Mouse (Mus musculus): ENCODE measurements around the gene Eif2d.

Gene Eif2d

DNA sequence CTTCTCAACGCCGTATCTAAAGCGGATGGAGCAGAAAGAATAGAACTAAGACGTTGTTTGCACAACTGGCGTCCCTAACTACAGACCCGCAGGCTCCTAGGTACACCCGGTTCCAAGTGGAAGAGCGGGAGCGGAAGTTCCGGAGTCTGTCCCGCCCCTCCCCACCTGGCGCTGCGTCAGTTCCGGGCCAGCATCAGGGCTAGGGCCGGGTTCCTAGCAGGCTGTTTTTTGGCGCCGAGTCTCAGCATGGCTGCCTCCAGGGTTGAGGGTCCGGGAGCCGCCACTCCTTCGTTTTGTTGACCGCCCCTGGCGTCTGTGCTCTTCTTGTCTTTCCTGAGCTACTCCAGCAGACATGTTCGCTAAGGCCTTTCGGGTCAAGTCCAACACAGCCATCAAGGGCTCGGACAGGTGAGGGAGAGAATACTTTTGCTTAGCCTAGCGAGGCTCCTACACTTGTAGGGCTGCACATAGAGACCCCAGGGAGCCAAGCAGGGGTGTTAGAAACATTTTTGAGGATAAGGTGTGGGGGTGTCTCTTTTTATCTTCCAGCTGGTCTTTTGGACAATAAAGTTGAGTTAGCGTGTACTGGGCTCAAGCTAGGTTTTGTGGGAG is at the start of gene Eif2d:
Eif2d (plus strand) TSS at position 164 of the 612 bp plus-strand sequence.
- DNase-seq: peak; percentile 91

DNA sequence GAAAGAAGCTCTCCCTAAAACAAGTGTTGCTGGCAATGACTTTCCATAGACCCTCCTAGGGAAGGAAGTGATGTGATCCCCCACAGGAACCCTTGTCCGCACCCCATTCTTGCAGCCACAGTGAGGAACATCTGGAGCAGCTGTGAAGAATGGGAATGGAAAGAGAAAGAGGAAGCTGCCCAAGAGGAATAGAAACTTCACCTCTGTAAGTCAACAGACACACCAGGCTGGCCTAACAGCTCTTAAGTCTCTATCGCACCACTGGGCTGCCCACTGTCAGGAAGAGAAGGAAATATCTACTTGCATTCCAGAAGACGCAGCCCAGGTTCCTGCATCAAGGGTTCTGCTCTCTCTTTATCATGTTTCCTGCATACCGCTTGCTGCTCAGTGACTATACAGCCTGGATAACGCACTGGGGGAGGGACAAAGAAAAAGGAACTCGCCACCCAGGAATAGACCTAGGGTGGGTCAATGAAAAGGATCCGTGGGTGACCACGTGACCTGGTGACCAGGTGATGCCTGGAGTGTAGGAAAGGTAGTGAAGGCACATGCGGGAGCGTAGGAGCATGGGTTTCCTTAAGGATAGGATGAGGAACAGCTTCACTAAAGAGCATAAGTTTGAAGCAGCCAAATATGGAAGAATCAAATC is 49.1 kb upstream of the Eif2d start:
- DNase-seq: no peak

DNA sequence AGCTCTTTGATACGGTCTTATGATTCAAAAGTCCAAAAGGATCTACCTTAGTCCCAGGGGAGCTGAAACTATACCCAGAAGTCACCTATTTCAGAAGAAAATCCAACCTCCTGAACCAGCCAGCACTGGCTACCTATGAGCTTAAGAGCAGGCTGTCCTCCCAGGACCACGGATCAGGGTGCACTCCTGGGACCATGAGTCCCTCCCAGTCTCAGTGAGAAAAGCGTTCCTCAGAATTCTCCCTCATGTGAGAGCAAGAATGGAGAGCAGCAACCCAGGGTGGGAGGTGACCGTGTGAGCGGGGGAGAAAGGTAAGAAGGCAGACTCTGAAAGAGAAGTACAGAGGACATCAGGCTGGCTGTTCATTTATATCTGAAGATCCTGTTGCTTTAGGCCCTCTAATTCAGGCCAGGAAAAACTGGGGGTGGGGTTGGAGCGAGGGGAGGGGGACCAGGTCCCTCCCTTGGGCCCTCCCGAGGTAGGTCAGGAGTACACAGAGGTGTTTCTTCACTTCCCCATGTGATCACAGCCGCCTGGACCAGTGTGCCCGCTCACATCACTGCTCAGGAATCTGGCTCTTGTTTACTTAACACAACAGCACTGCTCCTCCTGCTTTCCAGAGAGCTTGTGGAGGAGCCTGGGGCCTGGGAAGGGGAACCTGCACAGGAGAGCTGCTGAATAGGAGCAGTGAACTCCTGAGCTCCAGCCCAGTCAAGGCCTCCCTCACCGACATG is 45.2 kb upstream of the Eif2d start:
- DNase-seq: peak; percentile 69

DNA sequence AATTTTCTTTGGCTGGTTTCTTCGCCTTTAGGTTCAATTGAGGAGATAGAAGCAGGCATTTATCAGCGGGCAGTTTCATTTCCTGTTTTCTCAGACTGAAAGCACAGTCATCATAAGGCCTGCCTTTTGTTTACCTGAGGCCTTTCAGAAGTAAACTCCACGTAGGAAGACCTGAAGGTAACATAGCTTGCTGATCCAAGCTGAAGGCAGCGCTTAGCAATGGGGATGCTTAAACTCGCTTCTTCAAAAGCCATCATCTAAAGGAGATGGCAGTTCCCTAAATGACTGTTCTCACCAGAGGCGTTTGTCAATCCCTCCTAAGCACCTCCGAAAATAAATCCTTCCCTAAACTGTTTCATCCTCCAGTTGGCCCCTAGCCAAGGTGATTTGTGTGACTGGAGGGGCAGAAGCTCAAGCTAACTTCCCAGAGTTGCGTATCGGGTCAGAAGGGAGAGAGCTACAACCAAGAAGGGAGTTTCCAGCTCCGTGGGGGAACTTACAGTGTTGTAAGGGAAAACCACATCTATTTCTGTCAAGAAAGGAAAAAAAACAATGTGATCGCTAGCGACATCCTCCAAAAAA is 42.4 kb upstream of the Eif2d start:
- DNase-seq: peak; percentile 23

DNA sequence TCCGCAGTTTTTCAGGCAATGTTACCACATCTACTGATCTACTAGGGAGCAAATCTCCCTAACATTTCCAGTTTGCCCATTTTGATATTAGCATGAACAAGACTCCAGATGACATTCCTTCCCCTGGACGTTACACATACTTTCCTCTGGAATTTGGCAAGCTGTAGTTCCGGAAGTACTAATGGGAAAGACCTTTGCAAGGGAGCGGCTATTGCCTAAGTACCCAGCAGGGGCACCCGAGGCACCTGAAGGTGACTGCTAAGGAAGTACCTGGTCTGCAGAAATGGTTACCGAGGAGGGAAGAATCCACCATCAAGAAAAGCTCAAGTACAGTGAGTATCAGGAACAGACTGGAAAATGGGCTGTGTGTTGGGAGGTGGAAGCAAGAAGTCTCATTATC is 40.4 kb upstream of the Eif2d start:
- peak; percentile 83 for DNase-seq

DNA sequence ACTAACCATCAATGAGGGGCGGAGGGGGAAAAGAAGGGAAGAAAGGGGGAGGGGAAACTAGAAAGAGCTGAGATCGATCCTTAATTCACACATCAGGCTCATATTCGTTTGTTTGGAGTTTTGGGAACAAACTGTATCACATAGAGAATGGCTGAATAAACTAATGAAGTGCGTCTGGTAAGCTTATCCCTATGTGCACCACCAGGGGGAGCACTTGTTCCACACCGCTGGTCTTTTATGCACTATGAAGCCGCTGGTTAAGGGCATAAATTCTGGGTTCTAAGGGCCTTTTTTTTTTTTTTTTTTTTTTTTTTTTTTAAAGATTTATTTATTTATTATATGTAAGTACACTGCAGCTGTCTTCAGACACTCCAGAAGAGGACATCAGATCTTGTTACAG is 37.0 kb upstream of the Eif2d start:
- DNase-seq: peak; percentile 72

DNA sequence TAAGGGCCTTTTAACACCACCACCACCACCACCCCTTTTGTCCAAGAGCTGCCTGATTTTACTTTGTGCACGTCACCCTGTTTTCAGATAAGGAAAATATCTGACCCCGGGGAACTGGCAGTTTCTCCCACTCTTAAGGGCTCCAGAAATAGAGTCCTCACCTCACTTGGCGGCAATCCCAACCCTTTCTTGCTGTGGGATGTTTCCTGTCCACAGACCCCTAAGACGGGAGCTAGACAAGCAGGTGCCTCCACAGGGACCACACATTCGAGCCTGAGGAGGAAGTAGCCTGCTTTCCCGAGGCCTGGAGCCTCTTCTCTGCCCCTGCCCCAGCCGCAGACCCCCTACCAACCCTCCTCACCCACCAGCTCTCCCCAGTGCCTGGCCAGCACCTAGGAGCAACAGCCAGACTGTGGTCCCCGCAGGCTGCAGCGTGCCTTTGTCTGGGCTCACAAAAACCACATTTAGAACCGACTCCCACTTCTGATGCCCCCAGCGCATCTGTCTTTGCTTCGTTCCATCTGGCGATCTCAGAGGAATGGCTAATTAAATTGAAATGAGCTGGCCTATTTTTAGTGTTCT is 36.5 kb upstream of the Eif2d start:
- no peak for DNase-seq

DNA sequence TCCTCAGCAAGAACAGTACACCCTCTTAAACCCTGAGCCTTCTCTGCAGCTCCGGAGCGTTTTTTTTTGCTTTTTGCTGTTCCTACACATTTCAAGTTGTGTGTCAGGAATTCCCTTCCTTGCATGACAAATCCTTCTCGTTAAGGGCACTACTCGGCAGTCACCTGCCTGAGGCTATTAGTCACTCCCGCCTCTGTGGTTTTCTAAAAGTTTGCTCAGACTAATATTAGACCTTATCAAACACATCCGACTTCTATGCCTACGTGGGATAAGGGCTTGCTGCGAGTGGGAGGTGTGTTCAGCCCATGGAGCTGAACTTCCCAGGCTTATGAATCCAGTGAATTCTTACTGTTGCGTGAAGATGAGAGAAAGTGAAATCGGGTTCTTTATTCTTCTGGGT is 34.5 kb upstream of the Eif2d start:
- DNase-seq: no peak

DNA sequence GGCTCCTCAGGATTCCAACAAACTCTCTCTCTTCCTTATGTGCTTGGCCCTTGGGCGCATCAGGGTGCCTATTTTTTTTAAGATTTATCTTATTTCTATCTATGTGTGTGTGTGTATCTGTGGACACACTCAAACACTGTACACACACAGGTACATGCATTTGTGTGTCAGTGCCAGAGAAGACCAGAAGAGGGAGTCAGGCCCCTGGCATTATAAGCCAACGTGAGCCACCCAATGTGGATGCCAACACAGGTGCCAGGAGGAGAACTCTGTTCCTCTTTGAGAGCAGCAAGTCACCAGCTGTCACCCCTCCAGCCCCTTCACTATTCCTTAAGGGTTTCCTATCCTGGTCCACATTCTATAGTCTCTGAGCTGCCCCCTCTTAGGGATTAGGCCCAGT is 34.0 kb upstream of the Eif2d start:
- DNase-seq: peak; percentile 44

DNA sequence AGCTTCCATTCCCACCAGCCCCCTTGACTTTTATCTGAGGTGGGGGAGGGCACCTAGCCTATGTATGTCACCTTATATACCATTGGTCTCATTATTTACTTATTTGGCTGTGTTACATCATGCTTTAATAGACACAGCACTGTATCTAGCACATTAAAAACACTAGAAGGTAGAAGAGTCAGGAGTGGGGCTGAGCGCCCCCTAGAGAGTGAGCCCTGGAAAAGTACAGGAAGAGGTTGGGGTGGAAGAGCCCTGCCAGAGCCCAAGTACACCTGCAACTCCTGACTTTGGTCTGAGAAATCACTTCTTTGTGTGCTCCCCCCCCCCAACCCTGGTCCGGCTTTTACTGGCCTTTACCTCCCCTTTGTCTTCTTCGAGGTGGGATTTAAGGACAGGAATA is 31.0 kb upstream of the Eif2d start:
- DNase-seq: peak; percentile 14

DNA sequence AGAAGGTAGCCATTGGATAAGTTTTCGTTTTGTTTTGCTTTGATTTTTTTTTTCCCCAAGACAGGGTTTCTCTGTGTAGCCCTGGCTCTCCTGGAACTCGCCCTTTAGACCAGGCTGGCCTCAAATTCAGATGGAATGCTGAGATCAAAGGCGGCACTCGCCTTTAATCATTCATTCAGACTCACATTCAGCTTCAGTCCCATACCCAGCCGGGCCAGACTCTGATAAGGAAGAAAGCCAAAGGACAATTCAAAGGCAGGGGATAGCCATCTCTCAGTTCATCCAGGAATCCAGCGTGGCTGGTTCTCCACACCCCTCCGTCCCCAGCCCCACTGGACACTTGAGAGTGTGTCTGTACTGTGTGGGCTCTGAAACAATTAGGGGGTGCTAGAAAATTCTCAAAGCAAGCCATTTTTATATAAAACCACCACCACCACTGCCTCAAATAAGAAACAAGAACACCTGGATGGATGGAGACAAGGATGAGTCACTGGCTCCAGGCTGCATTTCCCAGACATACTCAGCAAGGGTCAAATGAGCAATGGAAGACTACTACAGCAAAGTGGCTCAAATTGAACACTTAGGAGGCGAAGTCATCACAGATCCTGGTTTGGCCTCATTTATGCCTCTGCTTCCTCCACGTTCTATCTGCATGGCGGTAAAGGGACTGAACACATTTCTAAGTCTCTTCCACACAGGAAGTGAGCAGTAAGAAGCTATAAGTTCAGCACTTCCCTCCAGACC is 29.3 kb upstream of the Eif2d start:
- DNase-seq: no peak

DNA sequence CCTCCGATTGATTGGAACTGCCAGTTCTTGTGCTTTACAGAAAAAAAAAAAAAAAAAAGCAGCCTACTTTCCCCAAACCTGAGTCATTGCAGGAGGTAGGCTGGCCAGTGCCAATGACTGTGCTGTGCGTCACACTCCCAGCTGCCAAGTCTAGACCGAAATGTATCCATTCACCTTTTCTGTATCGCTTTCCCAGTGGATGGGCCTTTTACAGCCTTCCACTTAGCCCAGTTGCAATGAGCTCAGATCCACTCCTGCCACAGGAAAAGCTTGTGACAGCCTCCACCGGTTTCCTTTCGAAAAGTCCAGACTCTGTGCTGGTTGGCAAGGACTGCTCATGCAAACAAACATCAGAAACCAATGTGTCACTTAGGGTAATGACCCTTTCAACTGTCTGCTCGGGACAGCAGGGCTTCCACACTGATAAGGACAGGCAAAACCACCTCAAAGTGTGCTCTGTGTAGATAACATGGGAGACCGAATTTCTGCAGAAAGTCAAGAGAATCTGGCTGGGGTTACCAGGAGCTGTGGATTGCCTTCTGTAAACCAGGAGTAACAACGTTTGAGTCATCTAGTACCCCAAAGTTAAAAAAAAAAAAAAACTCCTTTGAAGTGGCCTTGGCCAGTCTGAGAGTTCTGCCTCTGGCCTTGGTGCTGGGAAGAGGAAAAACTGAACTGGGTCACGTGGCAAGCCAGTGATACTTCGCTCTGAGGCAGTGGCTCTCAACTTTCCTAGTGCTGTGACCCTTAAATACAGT is 26.8 kb upstream of the Eif2d start:
- DNase-seq: no peak

DNA sequence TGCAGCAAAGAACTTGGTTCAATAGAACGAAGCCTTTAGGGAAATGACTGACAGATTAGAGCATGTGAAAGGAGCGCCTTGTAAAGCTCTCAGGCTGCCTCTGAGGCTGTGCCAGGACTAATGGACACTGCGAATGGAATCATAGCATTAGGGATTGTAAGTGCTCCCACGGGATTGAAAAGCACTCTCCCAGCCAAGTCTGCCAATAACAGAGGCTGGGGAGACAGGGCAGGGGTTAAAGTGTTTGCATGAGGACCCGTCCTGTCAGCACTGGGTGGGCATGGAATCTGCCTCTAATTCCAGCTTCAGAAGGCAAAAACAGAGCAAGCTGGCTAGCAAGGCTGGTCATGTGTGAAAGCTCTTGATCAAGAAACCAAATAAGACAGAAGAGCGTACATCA is 18.8 kb upstream of the Eif2d start:
- no peak for DNase-seq

DNA sequence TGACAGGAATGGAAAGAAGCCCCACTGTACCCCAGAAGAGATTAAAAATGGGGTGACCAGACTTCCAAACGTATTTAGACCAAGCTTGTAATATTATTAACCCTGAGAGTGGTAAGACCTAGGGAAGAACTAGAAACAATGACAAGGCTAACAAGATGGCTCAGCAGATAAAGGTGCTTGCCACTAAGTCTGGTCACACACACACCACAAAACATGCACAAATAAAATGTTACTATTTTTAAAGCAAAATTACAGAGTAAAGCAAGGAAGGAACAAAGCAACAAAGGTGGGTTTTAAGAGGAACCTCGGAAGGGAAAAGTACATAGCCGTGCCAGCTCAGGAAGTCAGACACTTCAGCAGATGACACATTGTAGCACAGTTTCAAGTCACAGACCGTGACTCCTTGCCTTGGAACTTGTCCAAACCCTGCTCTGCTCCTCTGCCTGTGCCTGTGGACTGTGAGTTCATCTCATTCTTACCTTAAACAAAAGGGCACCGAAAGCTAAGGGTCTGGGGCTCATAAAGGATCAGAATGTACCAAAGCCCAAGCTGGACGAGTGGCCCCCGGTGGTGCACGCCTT is 17.9 kb upstream of the Eif2d start:
- peak; percentile 77 for DNase-seq

DNA sequence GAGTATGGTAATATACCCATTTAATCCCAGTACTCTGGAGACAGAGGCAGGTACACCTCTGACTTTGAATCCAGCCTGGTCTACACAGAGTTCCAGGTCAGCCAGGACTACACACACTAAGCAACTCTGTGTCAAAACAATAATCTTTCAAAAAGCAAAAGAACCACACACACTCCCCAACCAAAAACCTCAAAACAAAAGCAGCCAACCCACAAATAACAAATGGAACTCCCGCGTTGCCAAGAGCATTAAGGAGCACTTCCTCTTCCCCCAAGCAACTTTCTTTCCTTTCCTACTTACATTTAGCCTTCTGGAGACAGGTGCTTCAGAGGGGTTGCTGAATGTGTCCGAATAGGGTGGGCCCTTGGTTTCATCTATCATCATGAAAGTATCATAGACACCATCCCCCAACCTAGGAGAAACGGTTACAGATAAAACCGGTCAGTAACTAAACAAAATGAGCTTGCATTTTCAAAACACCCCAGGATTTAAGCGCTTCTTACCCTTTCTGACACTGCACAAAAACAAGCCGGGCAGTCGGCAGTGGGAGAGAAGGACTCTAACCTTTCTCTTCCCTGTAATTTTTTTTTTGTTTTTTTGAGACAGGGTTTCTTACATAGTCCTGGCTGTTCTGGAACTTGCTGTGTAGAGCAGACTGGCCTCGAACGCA is 16.9 kb upstream of the Eif2d start:
- no peak for DNase-seq

DNA sequence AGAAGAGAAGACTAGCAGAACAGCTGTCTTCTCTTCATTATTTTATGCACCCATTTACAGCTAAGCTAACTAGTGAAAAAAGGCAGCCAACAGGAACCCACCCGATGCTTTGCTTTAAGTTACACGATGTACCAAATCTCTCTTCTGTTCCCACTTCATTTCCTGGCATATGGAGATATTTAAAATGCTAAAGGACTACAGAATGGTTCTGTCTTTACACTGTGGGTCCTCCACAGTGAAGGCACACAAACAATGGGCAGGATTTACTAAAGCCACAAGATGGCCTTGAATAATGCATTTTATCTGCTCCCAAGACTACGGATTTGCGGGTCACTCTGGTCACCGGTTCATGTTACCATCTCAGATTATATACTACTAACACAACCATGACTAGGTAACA is 15.9 kb upstream of the Eif2d start:
- DNase-seq: no peak

DNA sequence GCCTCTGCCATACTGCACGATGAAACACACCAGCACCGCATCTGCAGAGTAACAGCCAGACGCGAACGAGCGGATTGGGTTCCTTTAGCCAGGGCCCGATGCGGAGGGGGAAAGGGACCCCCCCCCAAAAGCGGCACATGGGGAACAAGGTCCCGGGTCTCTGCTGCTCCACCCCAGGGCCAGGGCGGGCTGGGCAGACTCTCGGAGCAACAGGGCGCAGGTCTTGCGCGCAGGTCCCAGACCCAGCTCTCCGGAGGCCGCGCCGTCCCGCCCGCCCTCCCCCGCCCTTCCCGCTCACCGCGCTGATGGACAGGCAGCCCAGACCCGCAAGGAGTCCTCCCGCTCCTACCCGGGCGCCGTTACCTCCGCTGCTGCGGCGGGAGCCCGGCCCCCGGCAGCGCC is 15.3 kb upstream of the Eif2d start:
- DNase-seq: no peak

DNA sequence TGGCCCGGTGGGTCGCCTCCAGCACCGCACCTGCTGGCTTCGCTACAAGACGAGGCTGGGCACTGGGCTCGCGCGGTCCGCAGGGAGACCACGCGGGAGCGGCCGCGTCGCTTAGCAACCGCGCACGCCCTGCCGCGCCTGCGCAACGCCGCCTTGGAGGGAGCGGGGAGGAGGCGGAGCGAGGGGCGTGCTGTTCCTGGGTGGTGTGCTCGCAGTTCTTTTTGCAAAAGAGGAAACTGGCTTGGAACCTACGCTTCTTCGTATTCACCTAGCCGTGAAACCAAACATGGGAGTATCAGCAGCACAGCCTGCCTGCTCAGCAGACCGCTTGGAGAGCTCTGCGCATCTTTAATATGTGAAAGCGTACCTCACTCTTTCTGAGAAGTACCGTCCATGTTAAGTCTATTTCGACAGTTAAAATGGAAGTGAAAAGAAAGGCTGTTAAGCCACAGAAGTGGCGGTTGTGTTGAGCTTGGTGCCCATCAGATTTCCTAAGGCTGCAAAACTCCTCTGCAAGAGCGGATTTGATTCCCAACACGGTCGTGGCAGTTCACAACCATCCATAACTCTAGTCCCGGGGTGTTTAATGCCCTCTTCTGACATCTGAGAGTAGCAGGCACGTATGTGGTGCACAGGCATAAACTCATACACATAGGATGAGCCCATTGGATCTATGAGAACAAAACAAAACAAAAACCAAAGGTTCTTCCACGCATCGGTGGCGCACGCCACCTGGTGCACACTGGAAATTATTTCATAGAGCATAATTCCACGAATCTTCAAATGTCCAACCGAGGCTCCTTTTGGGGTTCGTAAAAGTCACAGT is 14.6 kb upstream of the Eif2d start, which contains the start of gene Dyrk3:
Dyrk3 (minus strand) TSS at position 150 of the 826 bp plus-strand sequence.
- peak; percentile 94 for DNase-seq

DNA sequence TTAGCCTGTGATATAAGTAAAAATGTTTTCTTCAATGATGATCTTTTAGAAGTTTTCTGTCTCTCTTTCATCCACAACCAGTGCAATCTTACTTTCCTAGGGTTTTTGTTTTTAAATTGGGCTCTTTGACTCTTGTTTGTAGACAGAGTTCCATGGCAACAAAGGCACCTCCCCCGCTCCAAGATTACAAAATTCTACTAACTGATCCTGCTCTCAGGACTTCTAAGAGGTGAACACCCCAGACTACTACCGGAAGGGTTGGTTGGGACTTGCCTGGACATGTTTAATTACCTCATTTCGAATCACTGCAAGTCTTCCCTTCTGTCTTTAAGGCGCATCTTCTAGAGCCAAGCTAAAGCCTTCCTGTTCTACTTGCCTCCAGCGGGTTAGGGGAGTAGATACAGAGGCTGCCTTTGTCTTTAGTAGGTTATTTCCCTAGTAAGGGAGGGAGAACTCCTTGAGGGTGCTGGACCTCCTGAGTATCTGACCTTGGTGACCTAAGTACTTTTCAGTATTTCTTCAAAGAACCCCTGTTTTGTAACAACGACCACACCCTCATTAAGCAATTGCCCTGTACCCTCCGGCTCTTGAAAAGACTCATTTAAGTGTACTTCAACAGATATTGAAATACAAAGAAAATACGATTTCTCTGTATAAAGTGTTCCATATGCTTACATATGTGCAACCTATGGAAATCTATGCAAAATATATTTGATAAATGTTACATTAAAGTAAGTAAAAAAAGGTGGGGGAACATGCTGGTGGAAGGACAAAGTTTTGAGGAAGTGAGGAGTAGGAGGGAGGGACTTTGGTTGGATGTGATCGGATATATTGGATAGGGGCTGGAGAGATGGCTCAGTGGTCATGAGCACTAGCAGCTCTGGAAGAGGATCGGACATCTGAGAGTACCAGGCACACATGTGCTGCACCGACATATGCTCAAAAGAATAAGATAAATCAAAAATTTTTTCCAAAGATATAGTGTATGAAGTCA is 13.6 kb upstream of the Eif2d start:
- DNase-seq: no peak

Measured in kidney, postnatal 14 days (tissue).